Mouse (Mus musculus) embryonic facial prominence, embryonic 14.5 days (tissue): ENCODE measurements around the gene Hus1. TPM values are rescaled to one million over a fixed set of nuclear protein-coding genes. Genes with fewer than 3 reads are reported as not detected.

Experiments
- polyA plus RNA-seq: library from polyadenylated mRNA; unstranded; fragments of >200 nt; fragmentation: Nextera tagmentation; extraction: Ambion mirVana; gene quantifications from 2 replicates; pipeline ENCODE4 v1.2.1, GENCODE M21; 2014

The Hus1 gene
- polyA plus RNA-seq, 1 experiment from 2014 or later = 13.5 TPM

Other genes with a start within 250 kb of the Hus1 start
- gene Pkd1l1, start 37.9 kb downstream of the Hus1 start, polyA plus RNA-seq = 0.01 and 0.20 TPM in 2 replicates
- 1.5 and 2.4 TPM in 2 replicates for gene Gm11992, start 37.4 kb upstream of the Hus1 start, polyA plus RNA-seq
- gene Sun3, start 37.8 kb upstream of the Hus1 start, polyA plus RNA-seq = not detected in 2 replicates
- gene Upp1, start 106.9 kb upstream of the Hus1 start, polyA plus RNA-seq = 6.7 and 8.5 TPM in 2 replicates
- gene Abca13, start 180.8 kb upstream of the Hus1 start, polyA plus RNA-seq = 0.16 and 0.18 TPM in 2 replicates